Mouse (Mus musculus) CH12.LX (cell line): ENCODE data around the gene Ncoa7. TPM values are rescaled to one million over a fixed set of nuclear protein-coding genes. Genes with fewer than 3 reads are reported as not detected.

Experiments
- DNase-seq: peaks from one replicate; pipeline ENCODE4 v3.0.0-alpha.2; 2013; ENCODE audit errors: extremely low read depth
- H3K27ac ChIP-seq: 2 replicates; pipeline ENCODE4 v1.5.1; 2012; ENCODE audit warnings: low read depth, mild to moderate bottlenecking, control low read depth, moderate library complexity; ENCODE audit not compliant: insufficient read depth
- H3K27me3 ChIP-seq: replicated peaks from 2 replicates; pipeline ENCODE3; 2012; ENCODE audit warnings: inconsistent platforms
- H3K36me3 ChIP-seq, 2 experiments: replicated peaks in 1 of 2; 2 replicates each; pipeline versions ENCODE3 to v1.6.1; 2012; ENCODE audit warnings: inconsistent platforms in 1 of 2, low read length in 1 of 2, mild to moderate bottlenecking in 1 of 2, mixed read lengths in 1 of 2, moderate library complexity in 1 of 2; ENCODE audit not compliant: control insufficient read depth in 1 of 2, insufficient read depth in 1 of 2
- H3K4me1 ChIP-seq, 2 experiments: 2 replicates each; pipeline ENCODE4 v1.6.1; 2012; ENCODE audit warnings: inconsistent platforms in 1 of 2, moderate library complexity in 1 of 2; ENCODE audit not compliant: insufficient read depth in 2 of 2, control insufficient read depth in 1 of 2
- H3K4me2 ChIP-seq: 2 replicates; pipeline ENCODE4 v1.6.1; 2012; ENCODE audit warnings: low read depth, mild to moderate bottlenecking, control low read depth; ENCODE audit not compliant: poor library complexity, insufficient read depth, severe bottlenecking
- H3K4me3 ChIP-seq, 3 experiments: fragments of 150-350 bp in 1 of 3; sonication (generic) in 1 of 3; replicated peaks in 1 of 3; 2 replicates each; pipeline versions ENCODE3 to v1.5.1; 2011 to 2012; ENCODE audit warnings: low read depth in 2 of 3, low read length in 2 of 3, mild to moderate bottlenecking in 2 of 3, moderate library complexity in 2 of 3, control low read depth in 1 of 3, improper control_type of control experiment in 1 of 3, inconsistent platforms in 1 of 3, mixed read lengths in 1 of 3; ENCODE audit not compliant: poor library complexity in 1 of 3
- H3K79me2 ChIP-seq: replicated peaks from 2 replicates; pipeline ENCODE4 v1.6.1; 2012; ENCODE audit warnings: mild to moderate bottlenecking, moderate library complexity; ENCODE audit not compliant: control insufficient read depth, poor library complexity, insufficient read depth, severe bottlenecking; ENCODE audit errors: extremely low read depth
- H3K9ac ChIP-seq: 2 replicates; pipeline ENCODE4 v1.6.1; 2012; ENCODE audit warnings: low read depth, mild to moderate bottlenecking, control low read depth, moderate library complexity; ENCODE audit not compliant: insufficient read depth
- H3K9me3 ChIP-seq: replicated peaks from 2 replicates; pipeline ENCODE3; 2012; ENCODE audit warnings: low read length, inconsistent platforms, mixed read lengths
- BHLHE40 ChIP-seq: IDR thresholded peaks from 2 replicates; pipeline ENCODE4 v1.6.1; 2011; ENCODE audit warnings: mild to moderate bottlenecking, low read depth, low read length, improper control_type of control experiment
- CHD1 ChIP-seq: IDR thresholded peaks from 2 replicates; pipeline ENCODE4 v1.6.1; 2012; ENCODE audit warnings: low read depth, low read length, improper control_type of control experiment, inconsistent platforms
- CHD2 ChIP-seq: IDR thresholded peaks from 2 replicates; pipeline ENCODE4 v1.6.1; 2011; ENCODE audit warnings: low read length, improper control_type of control experiment
- CTCF ChIP-seq, 2 experiments: IDR thresholded peaks in 1 of 2; conservative IDR thresholded peaks in 1 of 2; 2 replicates each; pipeline ENCODE4 v1.5.1; 2011 to 2012; ENCODE audit warnings: low read depth in 2 of 2, low read length in 2 of 2, improper control_type of control experiment in 1 of 2, inconsistent platforms in 1 of 2, mild to moderate bottlenecking in 1 of 2, moderate library complexity in 1 of 2
- ELF1 ChIP-seq: IDR thresholded peaks from 2 replicates; pipeline ENCODE4 v1.6.1; 2014; ENCODE audit warnings: low read depth, mild to moderate bottlenecking, inconsistent platforms, low read length, improper control_type of control experiment
- EP300 ChIP-seq: IDR thresholded peaks from 2 replicates; pipeline ENCODE4 v1.6.1; 2011; ENCODE audit warnings: low read length, improper control_type of control experiment
- ETS1 ChIP-seq: conservative IDR thresholded peaks from 2 replicates; pipeline ENCODE4 v1.6.1; 2012; ENCODE audit warnings: low read depth, mild to moderate bottlenecking, inconsistent platforms, low read length, improper control_type of control experiment, moderate library complexity
- GABPA ChIP-seq: IDR thresholded peaks from 2 replicates; pipeline ENCODE4 v1.6.1; 2012; ENCODE audit warnings: low read depth, low read length, improper control_type of control experiment, inconsistent platforms; ENCODE audit not compliant: insufficient replicate concordance
- HCFC1 ChIP-seq: IDR thresholded peaks from 2 replicates; pipeline ENCODE4 v1.6.1; 2012; ENCODE audit warnings: low read depth, mild to moderate bottlenecking, inconsistent platforms, low read length, improper control_type of control experiment
- IRF4 ChIP-seq: IDR thresholded peaks from 2 replicates; pipeline ENCODE4 v1.6.1; 2014; ENCODE audit warnings: low read depth, mild to moderate bottlenecking, inconsistent platforms, low read length, improper control_type of control experiment
- JUN ChIP-seq: IDR thresholded peaks from 2 replicates; pipeline ENCODE4 v1.6.1; 2011; ENCODE audit warnings: low read depth, mild to moderate bottlenecking, low read length, improper control_type of control experiment, moderate library complexity; ENCODE audit not compliant: insufficient read depth
- JUND ChIP-seq: conservative IDR thresholded peaks from 2 replicates; pipeline ENCODE4 v1.6.1; 2011; ENCODE audit warnings: low read depth, low read length, improper control_type of control experiment
- KAT2A ChIP-seq: IDR thresholded peaks from 2 replicates; pipeline ENCODE4 v1.6.1; 2012; ENCODE audit warnings: low read length, improper control_type of control experiment, inconsistent platforms; ENCODE audit not compliant: insufficient replicate concordance
- MAFK ChIP-seq: IDR thresholded peaks from 2 replicates; pipeline ENCODE4 v1.6.1; 2011; ENCODE audit warnings: low read length, improper control_type of control experiment; ENCODE audit not compliant: insufficient replicate concordance
- MAZ ChIP-seq: IDR thresholded peaks from 2 replicates; pipeline ENCODE4 v1.6.1; 2012; ENCODE audit warnings: low read depth, mild to moderate bottlenecking, inconsistent platforms, low read length, improper control_type of control experiment, moderate library complexity
- MEF2A ChIP-seq: IDR thresholded peaks from 2 replicates; pipeline ENCODE4 v1.6.1; 2014; ENCODE audit warnings: low read depth, mild to moderate bottlenecking, inconsistent platforms, low read length, improper control_type of control experiment, borderline replicate concordance
- MXI1 ChIP-seq: IDR thresholded peaks from 2 replicates; pipeline ENCODE4 v1.6.1; 2011; ENCODE audit warnings: mild to moderate bottlenecking, low read depth, low read length, improper control_type of control experiment
- MYC ChIP-seq: IDR thresholded peaks from 2 replicates; pipeline ENCODE4 v1.6.1; 2011; ENCODE audit warnings: low read depth, mild to moderate bottlenecking, improper control_type of control experiment, low read length
- NELFE ChIP-seq: IDR thresholded peaks from 2 replicates; pipeline ENCODE4 v1.6.1; 2011; ENCODE audit warnings: low read depth, low read length, improper control_type of control experiment
- NRF1 ChIP-seq: IDR thresholded peaks from 2 replicates; pipeline ENCODE4 v1.6.1; 2014; ENCODE audit warnings: low read depth, mild to moderate bottlenecking, inconsistent platforms, low read length, improper control_type of control experiment, moderate library complexity
- PAX5 ChIP-seq: IDR thresholded peaks from 2 replicates; pipeline ENCODE4 v1.6.1; 2012; ENCODE audit warnings: low read length, inconsistent platforms, mixed read lengths
- POLR2A ChIP-seq: IDR thresholded peaks from 2 replicates; pipeline ENCODE4 v1.6.1; 2011; ENCODE audit warnings: low read depth, mild to moderate bottlenecking, improper control_type of control experiment, low read length
- POLR2AphosphoS2 ChIP-seq: IDR thresholded peaks from 2 replicates; pipeline ENCODE4 v1.6.1; 2011; ENCODE audit warnings: low read depth, low read length, improper control_type of control experiment
- RAD21 ChIP-seq: IDR thresholded peaks from 2 replicates; pipeline ENCODE4 v1.6.1; 2011; ENCODE audit warnings: low read depth, mild to moderate bottlenecking, low read length, improper control_type of control experiment, moderate library complexity
- RCOR1 ChIP-seq: conservative IDR thresholded peaks from 2 replicates; pipeline ENCODE4 v1.6.1; 2012; ENCODE audit warnings: low read depth, mild to moderate bottlenecking, inconsistent platforms, low read length, improper control_type of control experiment
- SIN3A ChIP-seq: IDR thresholded peaks from 2 replicates; pipeline ENCODE4 v1.6.1; 2012; ENCODE audit warnings: low read length, improper control_type of control experiment, inconsistent platforms
- SMC3 ChIP-seq: IDR thresholded peaks from 2 replicates; pipeline ENCODE4 v1.6.1; 2011; ENCODE audit warnings: low read depth, low read length, improper control_type of control experiment
- TBP ChIP-seq: conservative IDR thresholded peaks from 2 replicates; pipeline ENCODE4 v1.6.1; 2011; ENCODE audit warnings: low read depth, low read length, improper control_type of control experiment
- TCF12 ChIP-seq: IDR thresholded peaks from 2 replicates; pipeline ENCODE4 v1.6.1; 2014; ENCODE audit warnings: low read depth, mild to moderate bottlenecking, inconsistent platforms, low read length, improper control_type of control experiment
- UBTF ChIP-seq: IDR thresholded peaks from 2 replicates; pipeline ENCODE4 v1.6.1; 2012; ENCODE audit warnings: low read depth, mild to moderate bottlenecking, inconsistent platforms, low read length, improper control_type of control experiment, moderate library complexity
- USF1 ChIP-seq: IDR thresholded peaks from 2 replicates; pipeline ENCODE4 v1.6.1; 2014; ENCODE audit warnings: low read depth, mild to moderate bottlenecking, inconsistent platforms, low read length, improper control_type of control experiment
- USF2 ChIP-seq: conservative IDR thresholded peaks from 2 replicates; pipeline ENCODE4 v1.6.1; 2011; ENCODE audit warnings: low read depth, low read length, improper control_type of control experiment
- ZC3H11A ChIP-seq: IDR thresholded peaks from 2 replicates; pipeline ENCODE4 v1.6.1; 2012; ENCODE audit warnings: low read depth, mild to moderate bottlenecking, inconsistent platforms, low read length, improper control_type of control experiment
- ZKSCAN1 ChIP-seq: IDR thresholded peaks from 2 replicates; pipeline ENCODE4 v1.6.1; 2012; ENCODE audit warnings: low read depth, inconsistent platforms, low read length, improper control_type of control experiment, borderline replicate concordance
- ZMIZ1 ChIP-seq: IDR thresholded peaks from 2 replicates; pipeline ENCODE4 v1.6.1; 2012; ENCODE audit warnings: low read depth, mild to moderate bottlenecking, inconsistent platforms, low read length, improper control_type of control experiment
- ZNF384 ChIP-seq: IDR thresholded peaks from 2 replicates; pipeline ENCODE4 v1.6.1; 2012; ENCODE audit warnings: low read depth, low read length, improper control_type of control experiment, inconsistent platforms
- dilution Hi-C: fragments of 300-500 bp; cut with MboI; formaldehyde crosslinking; loops from 2 replicates; pipeline ENCODE4 v1.14.3; 2020; ENCODE audit warnings: low sequenced_read_pairs; ENCODE audit not compliant: extremely low pct_unique_long_range_greater_than_20kb, extremely low pct_ligation_motif_present
- in situ Hi-C: fragments of 300-500 bp; cut with MboI; formaldehyde crosslinking; loops from 3 replicates; pipeline ENCODE4 v1.14.3; 2019; ENCODE audit warnings: low sequenced_read_pairs, low pct_ligation_motif_present, low pct_unique_long_range_greater_than_20kb, mixed read lengths
- polyA plus RNA-seq: library from polyadenylated mRNA; unstranded; fragments of >175 nt; gene quantifications from 2 replicates; pipeline ENCODE4 v1.2.1, GENCODE M21; 2012; ENCODE audit warnings: low read depth; ENCODE audit not compliant: insufficient read length
- total RNA-seq, 2 experiments: library from RNA; depleted of rRNA; stranded (reverse); fragments of 300-350 nt in 1 of 2; fragments of >200 nt in 1 of 2; gene quantifications; 2 replicates each; pipeline ENCODE4 v1.2.3; 2012 to 2014

Gene Ncoa7
- total RNA-seq (2012; rRNA removed), result 3.4 and 4.7 TPM in 2 replicates
- 7.0 and 7.3 TPM in 2 replicates for total RNA-seq (2014; rRNA removed)
- polyA plus RNA-seq, result 9.2 and 10.4 TPM in 2 replicates

- no peaks in the 10 kb centered on the region for H3K36me3 ChIP-seq
- peak within 1 kb of the TSS; percentile 78 for H3K9ac ChIP-seq
- H3K79me2 ChIP-seq, result 0 out of 2 replicates have a peak, but pooled peaks cover 2% of the 10 kb centered on the region
- H3K4me2 ChIP-seq, result peak within 1 kb of the TSS; percentile 93
- in situ Hi-C loops (loop anchor here (5.0 kb wide), 1 partner anchor 181 kb away; no protein-coding TSS in a partner anchor), dilution Hi-C loops (no loop called here)
- H3K27ac ChIP-seq, result peak within 1 kb of the TSS; percentile 94
- peak within 1 kb of the TSS; percentile 61 to 89 (median 81) for H3K4me3 ChIP-seq
- peak; percentile 51 for DNase-seq
- no peaks in the 10 kb centered on the region for H3K27me3 ChIP-seq
- TF ChIP-seq POLR2A (peak; percentile 85), SIN3A (no peak), MXI1 (peak; percentile 39; the same call in 1 of the 2 replicates), KAT2A (no peak), MEF2A (0 out of 2 replicates have a peak, but pooled peaks have one; percentile 6), PAX5 (no peak), ZC3H11A (no peak), MAFK (no peak), CHD1 (no peak), BHLHE40 (no peak), JUN (no peak), ZMIZ1 (no peak; the same call in 1 of the 2 replicates), SMC3 (no peak), ZNF384 (no peak), EP300 (no peak), GABPA (no peak), HCFC1 (no peak), JUND (no peak), MAZ (no peak), TBP (peak; percentile 56; the same call in 1 of the 2 replicates), NRF1 (peak; percentile 77), ZKSCAN1 (no peak), POLR2AphosphoS2 (no peak), IRF4 (no peak; the same call in 1 of the 2 replicates), CHD2 (no peak), UBTF (peak; percentile 92), ELF1 (no peak; the same call in 1 of the 2 replicates), ETS1 (no peak), RAD21 (no peak), MYC (no peak), USF1 (no peak), CTCF (conservative IDR thresholded peaks at IDR 0.05 in 1 of 2, IDR thresholded peaks at IDR 0.05 in 1 of 2; ENCODE audit: low read depth in 2 of 2, low read length in 2 of 2) (no peak), USF2 (no peak), TCF12 (peak; percentile 53; the same call in 1 of the 2 replicates), NELFE (peak; percentile 74), RCOR1 (no peak)
- H3K4me1 ChIP-seq, result peaks cover 0 to 13% of the 10 kb centered on the region in 2 experiments; a peak in 2 of 4 replicates
- H3K9me3 ChIP-seq, result no peaks in the 10 kb centered on the region
Observed at GRCm38 (mm10) chr10:30802681-30803586, at the start of gene Ncoa7. TSS of gene Ncoa7 (minus strand) at chr10:30803326.
